Mouse (Mus musculus) myocyte (in vitro differentiated cells): ENCODE results near the gene Polr2f. TPM values are rescaled to one million over a fixed set of nuclear protein-coding genes. Genes with fewer than 3 reads are reported as not detected.

Experiments used
- H3K27me3 ChIP-seq: one replicate; pipeline ENCODE4 v1.6.1; 2011; ENCODE audit not compliant: control insufficient read depth, insufficient read depth, insufficient read length
- H3K36me3 ChIP-seq: one replicate; pipeline ENCODE4 v1.6.1; 2011; ENCODE audit not compliant: control insufficient read depth, insufficient read depth
- H3K4me2 ChIP-seq: one replicate; pipeline ENCODE4 v1.6.1; 2011; ENCODE audit warnings: low read depth, control low read depth
- H3K4me3 ChIP-seq: one replicate; pipeline ENCODE4 v1.5.1; 2011; ENCODE audit warnings: mild to moderate bottlenecking, control low read depth, moderate library complexity
- H3K79me2 ChIP-seq: one replicate; pipeline ENCODE4 v1.6.1; 2011; ENCODE audit not compliant: control insufficient read depth, insufficient read depth
- H3ac ChIP-seq: one replicate; pipeline ENCODE4 v1.6.1; 2011; ENCODE audit not compliant: control insufficient read depth, insufficient read length
- CEBPB ChIP-seq: IDR thresholded peaks from 2 replicates; pipeline ENCODE4 v1.6.1; 2011; ENCODE audit warnings: mild to moderate bottlenecking, moderate library complexity; ENCODE audit not compliant: poor library complexity, insufficient read depth, severe bottlenecking
- E2F4 ChIP-seq: IDR thresholded peaks from one replicate; pipeline ENCODE4 v1.6.1; 2011; ENCODE audit warnings: mild to moderate bottlenecking, control low read depth, moderate library complexity; ENCODE audit not compliant: insufficient read depth
- MAX ChIP-seq: IDR thresholded peaks from one replicate; pipeline ENCODE4 v1.6.1; 2011; ENCODE audit warnings: low read depth, mild to moderate bottlenecking, control low read depth
- MYOD1 ChIP-seq, 3 experiments: IDR thresholded peaks; one replicate each; pipeline ENCODE4 v1.6.1; 2011; ENCODE audit warnings: control low read depth in 2 of 3, low read depth in 2 of 3, mild to moderate bottlenecking in 2 of 3, moderate library complexity in 1 of 3; ENCODE audit not compliant: insufficient read length in 2 of 3, control insufficient read depth in 1 of 3
- MYOG ChIP-seq, 3 experiments: IDR thresholded peaks; one replicate each; pipeline ENCODE4 v1.6.1; 2011; ENCODE audit warnings: control low read depth in 2 of 3, low read depth in 2 of 3, mild to moderate bottlenecking in 2 of 3; ENCODE audit not compliant: insufficient read length in 2 of 3, control insufficient read depth in 1 of 3, insufficient read depth in 1 of 3
- POLR2A ChIP-seq: IDR thresholded peaks from one replicate; pipeline ENCODE4 v1.6.1; 2011; ENCODE audit warnings: low read depth, mild to moderate bottlenecking, control low read depth, moderate library complexity; ENCODE audit not compliant: insufficient read length
- POLR2AphosphoS2 ChIP-seq: IDR thresholded peaks from one replicate; pipeline ENCODE4 v1.6.1; 2011; ENCODE audit warnings: low read depth, control low read depth; ENCODE audit not compliant: insufficient read length
- REST ChIP-seq: IDR thresholded peaks from one replicate; pipeline ENCODE4 v1.6.1; 2011; ENCODE audit warnings: mild to moderate bottlenecking, control low read depth, moderate library complexity; ENCODE audit not compliant: insufficient read depth, insufficient read length
- SRF ChIP-seq: IDR thresholded peaks from one replicate; pipeline ENCODE4 v1.6.1; 2011; ENCODE audit warnings: low read depth; ENCODE audit not compliant: control insufficient read depth, insufficient read length
- TCF12 ChIP-seq: IDR thresholded peaks from one replicate; pipeline ENCODE4 v1.6.1; 2011; ENCODE audit warnings: mild to moderate bottlenecking, control low read depth; ENCODE audit not compliant: poor library complexity, insufficient read depth, severe bottlenecking
- TCF3 ChIP-seq: IDR thresholded peaks from one replicate; pipeline ENCODE4 v1.6.1; 2011; ENCODE audit warnings: low read depth, control low read depth; ENCODE audit not compliant: insufficient read length
- USF1 ChIP-seq: IDR thresholded peaks from one replicate; pipeline ENCODE4 v1.6.1; 2011; ENCODE audit warnings: low read depth, mild to moderate bottlenecking, control low read depth, moderate library complexity
- polyA plus RNA-seq: library from polyadenylated mRNA; unstranded; fragments of >200 nt; fragmentation: generic; extraction: Trizol; gene quantifications from one replicate; pipeline ENCODE4 v1.2.1, GENCODE M21; 2012; ENCODE audit warnings: missing spikeins

Polr2f gene
- polyA plus RNA-seq, 1 experiment, result 388 TPM

DNA sequence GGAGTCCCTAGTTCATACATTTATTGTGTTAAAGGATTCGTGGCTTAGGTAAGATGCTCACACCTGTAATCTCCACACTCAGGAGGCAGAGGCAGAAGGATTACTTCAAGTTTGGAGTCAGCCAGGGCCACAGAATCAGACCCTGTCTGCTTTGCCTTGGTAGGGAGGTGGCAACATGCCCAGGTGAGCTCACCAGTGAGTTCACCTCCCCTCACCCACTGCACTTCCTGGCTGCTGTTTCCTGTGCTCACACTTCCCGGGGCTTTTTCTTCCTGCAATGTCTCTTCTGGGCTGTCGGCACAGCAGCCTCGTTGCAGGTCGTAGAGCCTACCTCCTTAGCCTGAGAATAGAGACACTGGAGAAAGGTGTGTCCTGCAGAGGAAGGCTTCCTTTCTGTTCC, 25.5 kb upstream of the Polr2f start:
- no peaks in the 10 kb centered on the region for H3K27me3 ChIP-seq
- H3K4me2 ChIP-seq, result no peak overlapping the region
- H3K4me3 ChIP-seq, result no peak overlapping the region
- peaks cover 9% of the 10 kb centered on the region for H3K79me2 ChIP-seq
- no peak for TF ChIP-seq SRF
- no peak for TF ChIP-seq MYOD1 (IDR thresholded peaks at IDR 0.05; ENCODE audit: control insufficient read depth in 1 of 3, insufficient read length in 2 of 3, low read depth in 2 of 3)
- no peak for TF ChIP-seq TCF3
- TF ChIP-seq MYOG (IDR thresholded peaks at IDR 0.05; ENCODE audit: control insufficient read depth in 1 of 3, insufficient read depth in 1 of 3, insufficient read length in 2 of 3, low read depth in 2 of 3), result no peak
- TF ChIP-seq POLR2A, result no peak
- TF ChIP-seq MAX, result no peak
- no peak for TF ChIP-seq POLR2AphosphoS2
- no peak overlapping the region for H3ac ChIP-seq
- peaks cover 41% of the 10 kb centered on the region for H3K36me3 ChIP-seq

DNA sequence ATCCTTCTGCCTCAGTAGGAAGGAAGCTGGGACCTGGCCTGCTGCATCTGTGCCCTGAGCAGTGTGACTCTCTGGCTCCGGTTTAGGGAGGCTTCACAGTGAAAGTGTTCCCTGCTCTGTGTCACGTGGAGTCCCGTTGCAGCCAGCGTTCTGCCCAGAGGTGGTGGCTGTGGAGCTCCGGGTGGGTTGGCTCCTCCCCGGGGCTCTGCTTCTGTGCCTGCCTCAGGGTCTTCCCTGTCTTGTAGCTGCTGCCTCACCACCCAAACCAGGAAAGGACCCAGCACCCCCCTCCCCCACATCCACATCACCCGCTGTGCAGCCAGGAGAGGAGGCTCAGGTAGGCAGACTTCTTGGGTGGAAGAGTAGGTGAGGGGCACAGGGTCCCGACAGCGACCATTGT, 21.3 kb upstream of the Polr2f start:
- Histone ChIP-seq H3K36me3 (peaks cover 46% of the 10 kb centered on the region), H3K27me3 (no peaks in the 10 kb centered on the region), H3ac (no peak overlapping the region), H3K4me2 (no peak overlapping the region), H3K79me2 (no peaks in the 10 kb centered on the region), H3K4me3 (no peak overlapping the region)
- TF ChIP-seq MYOD1 (IDR thresholded peaks at IDR 0.05; ENCODE audit: control insufficient read depth in 1 of 3, insufficient read length in 2 of 3, low read depth in 2 of 3) (no peak), USF1 (no peak), POLR2A (no peak), POLR2AphosphoS2 (no peak), MYOG (IDR thresholded peaks at IDR 0.05; ENCODE audit: control insufficient read depth in 1 of 3, insufficient read depth in 1 of 3, insufficient read length in 2 of 3, low read depth in 2 of 3) (no peak), MAX (no peak), E2F4 (no peak)

DNA sequence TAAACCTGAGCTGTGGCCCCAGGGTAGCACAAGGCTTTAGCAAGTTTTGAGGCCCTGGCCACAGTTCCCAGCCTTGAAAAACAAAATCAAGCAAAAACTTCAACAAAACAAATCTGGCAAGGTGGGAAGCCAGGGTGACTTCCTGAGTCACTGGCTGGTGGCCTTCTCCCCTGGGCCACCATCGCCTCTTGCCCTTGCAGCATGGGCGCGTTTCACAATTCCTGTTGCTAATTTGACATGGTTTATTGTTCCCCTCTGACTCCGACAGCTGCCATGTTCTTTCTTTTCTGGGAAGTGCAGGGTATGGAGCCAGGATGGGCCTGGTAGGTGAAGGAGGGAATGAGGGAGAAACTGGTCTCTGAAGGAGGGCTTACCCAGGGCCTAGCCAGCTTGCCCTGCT, 18.7 kb upstream of the Polr2f start:
- Histone ChIP-seq H3K27me3 (no peaks in the 10 kb centered on the region), H3K79me2 (no peaks in the 10 kb centered on the region), H3K4me3 (no peak overlapping the region), H3ac (no peak overlapping the region), H3K36me3 (peaks cover 34% of the 10 kb centered on the region), H3K4me2 (no peak overlapping the region)
- no peak for TF ChIP-seq MYOD1 (IDR thresholded peaks at IDR 0.05; ENCODE audit: control insufficient read depth in 1 of 3, insufficient read length in 2 of 3, low read depth in 2 of 3)
- TF ChIP-seq USF1, result no peak
- no peak for TF ChIP-seq REST
- no peak for TF ChIP-seq CEBPB
- TF ChIP-seq TCF3, result no peak
- TF ChIP-seq POLR2AphosphoS2, result no peak
- no peak for TF ChIP-seq E2F4
- TF ChIP-seq POLR2A, result no peak
- no peak for TF ChIP-seq MAX
- no peak for TF ChIP-seq SRF

DNA sequence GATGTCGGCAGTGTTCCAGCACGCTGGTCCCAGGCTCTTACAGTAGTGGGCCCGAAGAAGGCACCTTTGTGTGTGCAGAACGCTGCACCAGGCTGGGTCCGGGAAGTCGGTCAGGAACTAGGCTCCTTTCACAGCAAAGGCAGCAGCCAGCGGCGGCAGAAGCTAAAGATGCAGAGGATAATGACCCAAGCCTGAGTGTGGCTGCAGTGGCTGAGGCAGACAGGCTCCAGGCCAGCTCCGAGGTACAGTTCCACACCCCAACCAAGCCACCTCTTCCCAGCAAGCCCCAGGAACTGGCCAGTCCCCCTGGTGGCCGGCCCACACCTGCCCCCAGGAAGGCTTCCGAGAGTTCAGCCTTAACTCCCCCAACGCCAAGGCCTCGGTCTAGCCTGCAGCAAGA, 18.3 kb upstream of the Polr2f start:
- Histone ChIP-seq H3K79me2 (no peaks in the 10 kb centered on the region), H3K27me3 (no peaks in the 10 kb centered on the region), H3K4me3 (no peak overlapping the region), H3K36me3 (peaks cover 35% of the 10 kb centered on the region), H3K4me2 (no peak overlapping the region), H3ac (no peak overlapping the region)
- no peak for TF ChIP-seq E2F4
- TF ChIP-seq TCF12, result no peak
- TF ChIP-seq MAX, result no peak
- TF ChIP-seq USF1, result no peak
- no peak for TF ChIP-seq REST
- no peak for TF ChIP-seq TCF3
- no peak for TF ChIP-seq POLR2A
- no peak for TF ChIP-seq POLR2AphosphoS2
- TF ChIP-seq CEBPB, result no peak
- TF ChIP-seq SRF, result no peak
- no peak for TF ChIP-seq MYOG (IDR thresholded peaks at IDR 0.05; ENCODE audit: control insufficient read depth in 1 of 3, insufficient read depth in 1 of 3, insufficient read length in 2 of 3, low read depth in 2 of 3)
- TF ChIP-seq MYOD1 (IDR thresholded peaks at IDR 0.05; ENCODE audit: control insufficient read depth in 1 of 3, insufficient read length in 2 of 3, low read depth in 2 of 3), result no peak

DNA sequence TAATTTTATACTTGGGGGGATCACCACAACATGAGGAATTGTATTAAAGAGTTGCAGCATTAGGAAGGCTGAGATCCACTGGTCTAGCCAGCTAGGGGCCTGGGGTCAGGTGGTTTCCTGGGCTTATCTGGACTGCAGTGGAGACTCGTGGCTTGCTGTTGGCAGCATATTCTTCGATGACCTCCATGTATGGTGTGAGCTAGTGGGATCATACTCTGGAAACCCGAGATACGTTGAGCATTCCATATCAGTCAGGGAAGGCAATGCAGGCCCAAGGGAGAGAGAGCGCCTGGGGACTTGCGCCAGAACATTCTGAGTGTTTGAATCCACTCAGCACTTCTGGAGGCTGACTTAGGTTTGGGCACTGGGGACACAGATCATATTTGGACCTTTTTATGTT, 17.1 kb upstream of the Polr2f start:
- no peak for TF ChIP-seq MAX
- TF ChIP-seq CEBPB, result no peak
- no peak for TF ChIP-seq REST
- TF ChIP-seq E2F4, result no peak
- TF ChIP-seq POLR2AphosphoS2, result no peak
- TF ChIP-seq MYOD1 (IDR thresholded peaks at IDR 0.05; ENCODE audit: control insufficient read depth in 1 of 3, insufficient read length in 2 of 3, low read depth in 2 of 3), result no peak
- no peak for TF ChIP-seq MYOG (IDR thresholded peaks at IDR 0.05; ENCODE audit: control insufficient read depth in 1 of 3, insufficient read depth in 1 of 3, insufficient read length in 2 of 3, low read depth in 2 of 3)
- TF ChIP-seq USF1, result no peak
- TF ChIP-seq TCF12, result no peak
- no peak for TF ChIP-seq POLR2A
- TF ChIP-seq SRF, result no peak
- TF ChIP-seq TCF3, result no peak
- Histone ChIP-seq H3K4me3 (no peak overlapping the region), H3K27me3 (no peaks in the 10 kb centered on the region), H3K4me2 (no peak overlapping the region), H3ac (no peak overlapping the region), H3K36me3 (peaks cover 31% of the 10 kb centered on the region), H3K79me2 (no peaks in the 10 kb centered on the region)
